Mouse (Mus musculus) right cerebral cortex, postnatal 10 days (tissue): ENCODE measurements at regions not wholly inside any gene's neighbourhood (a gene's known extent, or its start where the extent isn't known, plus 50 kb on each side); places are given as distances from the start of the nearest gene placed in this dataset.

Experiments
- DNase-seq, 2 experiments: peaks; one replicate each; pipeline ENCODE4 v3.0.0; 2021; ENCODE audit warnings: low spot score in 2 of 2

DNA sequence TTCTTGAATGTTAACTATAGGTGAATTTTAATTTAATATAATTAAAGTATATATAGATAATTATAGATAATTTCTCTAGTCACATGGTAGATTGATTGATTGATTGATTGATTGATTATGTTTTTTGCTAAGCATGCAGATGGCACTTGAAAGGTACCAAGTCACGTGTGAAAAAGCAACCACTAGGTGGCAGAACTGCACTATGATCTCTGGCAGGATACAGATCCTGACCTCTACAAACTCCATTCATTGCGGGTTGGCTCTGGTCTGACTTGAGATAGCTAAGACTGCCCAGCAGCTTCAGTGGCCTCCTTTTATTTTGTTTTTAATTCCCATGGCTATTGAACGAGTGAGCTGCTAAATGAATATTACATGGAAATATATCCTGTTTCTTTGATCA lies 229.7 kb upstream of the Grm3 start:
- no peak for DNase-seq

DNA sequence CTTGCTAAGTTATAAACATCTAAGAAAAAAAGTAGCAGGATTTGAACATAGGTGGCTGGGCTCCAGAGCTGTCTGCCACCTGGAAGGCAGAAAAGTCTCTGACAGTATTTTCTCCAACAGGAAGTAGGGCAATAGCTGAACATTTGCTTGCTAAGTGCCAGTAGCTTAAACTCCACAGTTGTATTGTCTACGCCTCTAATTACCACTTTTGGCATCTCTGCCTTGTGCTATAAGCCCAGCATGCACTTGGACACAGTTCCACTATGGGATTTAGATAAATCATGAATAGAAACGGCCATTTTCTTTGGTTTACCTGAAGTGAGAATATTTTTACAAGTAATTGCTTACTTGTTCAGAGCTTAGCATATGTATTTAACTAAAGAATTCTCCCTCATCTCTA lies 213.8 kb upstream of the Grm3 start:
- DNase-seq, result no peak

DNA sequence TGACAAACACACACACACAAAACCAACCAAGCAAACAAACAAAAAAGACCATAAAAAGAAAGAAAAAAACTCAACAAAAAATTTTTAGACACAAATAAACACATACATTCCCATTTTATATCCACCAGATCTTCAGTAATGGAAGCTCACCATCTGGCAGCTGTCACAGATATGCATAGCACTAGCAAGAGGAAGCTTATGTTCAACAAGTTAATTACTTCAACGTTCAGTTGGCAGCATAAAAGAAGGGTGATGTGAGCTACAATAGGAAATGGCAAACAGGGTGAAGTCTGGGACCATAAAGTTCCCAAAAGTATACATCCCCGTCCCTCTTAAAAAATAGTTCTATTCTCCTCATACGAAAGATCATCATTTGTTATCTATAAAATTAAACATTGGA lies 188.0 kb upstream of the Grm3 start:
- peak; percentile 19 to 41 for DNase-seq

DNA sequence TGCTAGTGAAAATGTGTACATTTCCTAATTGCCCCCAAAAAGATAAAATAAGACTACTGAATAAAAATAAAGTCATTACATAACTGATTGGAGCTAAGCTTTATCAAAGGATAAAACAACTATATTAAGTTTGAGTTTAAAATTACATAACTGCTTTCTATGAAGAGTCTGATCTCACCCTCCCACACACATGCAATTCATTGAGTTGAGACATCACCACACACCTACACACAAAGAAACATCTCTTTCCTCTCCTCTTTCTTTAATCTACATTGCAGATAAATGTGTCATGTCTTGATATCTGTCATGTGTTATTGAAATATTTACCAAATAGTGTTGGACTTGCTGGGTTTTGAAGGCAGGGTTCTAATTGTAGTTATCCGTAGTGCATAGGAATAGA lies 186.8 kb upstream of the Grm3 start:
- DNase-seq, result no peak

DNA sequence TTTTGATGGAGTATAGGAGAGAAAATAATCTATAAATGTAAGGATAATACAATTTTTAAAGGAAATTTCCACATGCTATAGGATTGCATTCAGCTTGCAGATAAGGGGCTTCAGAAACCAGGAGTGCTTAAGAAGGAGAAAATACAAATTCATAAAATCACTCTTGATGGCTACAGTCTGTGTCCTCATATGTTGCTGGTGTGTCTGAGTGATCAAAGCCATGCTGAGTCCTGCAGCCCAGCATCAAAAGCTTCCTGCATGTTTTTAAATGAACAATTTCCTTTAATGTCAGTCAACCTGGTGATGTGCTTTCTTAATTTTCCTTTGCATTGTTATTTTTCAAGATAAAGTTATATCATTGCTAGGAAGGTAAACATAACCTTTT lies 186.1 kb upstream of the Grm3 start:
- no peak for DNase-seq

DNA sequence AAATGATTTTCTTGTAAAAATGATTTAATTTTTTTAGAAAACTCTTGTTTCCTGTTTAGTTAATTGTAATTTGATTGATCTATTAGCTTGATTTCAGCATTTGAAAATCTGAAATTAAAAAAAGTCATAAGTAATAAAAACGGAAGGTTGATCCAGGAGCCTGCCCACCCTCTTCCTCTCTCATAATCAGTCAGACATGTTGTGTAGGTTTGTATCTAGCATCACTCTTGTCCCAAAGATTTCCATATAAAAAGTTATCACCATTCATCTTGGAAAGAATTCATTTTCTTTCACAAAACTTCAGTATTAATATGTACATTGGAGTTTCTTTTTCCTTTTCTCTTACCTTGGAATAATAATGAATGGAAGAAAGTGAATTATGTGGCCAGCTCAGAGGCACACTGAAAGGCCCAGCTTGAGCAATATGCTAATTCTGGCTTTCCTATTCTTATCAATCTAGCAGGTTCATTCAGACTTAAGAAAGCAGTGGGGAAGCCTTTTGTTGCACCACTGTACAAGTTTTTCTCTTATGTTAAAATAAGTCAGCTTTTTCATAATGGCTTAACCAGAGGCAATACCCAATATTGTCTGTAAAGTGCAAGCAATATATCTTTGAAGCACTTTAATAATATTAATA lies 185.6 kb upstream of the Grm3 start:
- no peak for DNase-seq

DNA sequence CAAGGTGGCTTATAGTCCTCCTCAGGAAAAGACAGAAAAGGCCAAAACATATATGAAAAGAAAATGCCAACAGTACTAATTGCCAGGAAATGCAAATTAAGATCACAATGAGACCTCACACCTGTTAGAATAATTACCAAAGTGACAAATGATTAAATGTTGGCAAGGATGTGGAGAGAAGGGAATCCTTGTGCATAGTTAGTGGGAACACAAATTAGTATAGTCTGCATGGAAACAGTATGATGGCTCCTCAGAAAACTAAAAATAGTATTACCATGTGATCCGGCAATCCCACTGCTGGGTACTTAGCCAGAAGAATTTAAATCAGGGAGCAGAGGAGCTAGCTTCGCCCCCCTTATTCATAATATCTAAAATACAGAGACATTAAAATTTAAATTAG lies 170.3 kb upstream of the Grm3 start:
- DNase-seq, result no peak

DNA sequence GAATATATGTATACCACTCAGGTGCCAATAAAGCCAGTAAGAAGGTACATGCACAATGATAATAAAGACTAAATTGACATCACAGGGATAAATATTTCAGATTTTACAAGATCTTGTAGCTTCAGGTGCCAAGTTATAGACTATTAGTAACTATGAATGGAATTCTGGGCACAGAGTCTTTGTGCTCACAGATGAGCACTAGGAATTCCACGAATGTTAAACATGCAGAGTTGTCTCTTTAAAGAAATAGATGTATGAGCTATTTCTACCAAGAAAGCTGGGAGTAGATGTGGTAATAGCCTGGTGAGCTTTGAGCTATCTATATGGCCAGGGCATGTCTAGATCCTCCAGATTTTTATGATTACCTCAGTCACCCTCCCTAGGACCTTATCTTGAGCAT lies 153.1 kb upstream of the Grm3 start:
- DNase-seq, result no peak

DNA sequence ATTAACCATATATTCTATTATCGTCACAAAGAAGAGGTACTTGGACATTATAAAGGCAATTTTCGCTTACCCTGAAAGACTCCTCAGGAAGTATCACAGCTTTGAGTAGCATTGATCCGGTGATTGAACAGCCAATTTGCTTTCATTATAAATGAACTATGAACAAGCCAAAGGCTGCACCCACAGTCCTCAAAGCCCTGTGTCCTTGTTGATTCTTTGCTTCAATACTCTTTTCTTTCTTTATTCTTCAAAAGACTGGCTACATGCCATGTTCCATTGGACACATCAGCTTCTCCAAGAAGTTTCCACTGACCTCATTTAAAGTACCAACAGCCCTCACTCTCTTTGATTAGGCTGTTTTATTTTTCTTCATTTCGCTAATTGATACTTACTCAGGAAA lies 144.1 kb upstream of the Grm3 start:
- DNase-seq, result peak in 1 of 2 experiments; percentile 20

DNA sequence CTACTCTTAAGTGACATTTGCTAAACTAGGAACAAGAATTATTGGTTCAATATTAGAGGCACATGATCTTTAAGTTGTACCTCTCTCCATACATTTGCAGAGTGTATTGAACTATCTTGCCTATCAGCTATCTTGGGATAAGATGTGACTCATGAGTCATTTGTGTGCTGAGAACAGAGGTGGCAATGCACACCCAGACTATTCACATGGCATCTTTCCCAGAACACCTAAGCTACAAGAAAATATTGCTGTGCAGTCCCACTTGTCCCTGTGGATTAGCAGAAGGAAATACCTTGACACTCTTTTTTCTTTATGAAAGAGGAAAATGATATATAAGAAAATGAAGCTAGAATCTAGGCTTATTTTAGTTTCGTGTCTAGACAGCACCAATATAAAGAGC lies 104.8 kb upstream of the Grm3 start:
- DNase-seq, result no peak

DNA sequence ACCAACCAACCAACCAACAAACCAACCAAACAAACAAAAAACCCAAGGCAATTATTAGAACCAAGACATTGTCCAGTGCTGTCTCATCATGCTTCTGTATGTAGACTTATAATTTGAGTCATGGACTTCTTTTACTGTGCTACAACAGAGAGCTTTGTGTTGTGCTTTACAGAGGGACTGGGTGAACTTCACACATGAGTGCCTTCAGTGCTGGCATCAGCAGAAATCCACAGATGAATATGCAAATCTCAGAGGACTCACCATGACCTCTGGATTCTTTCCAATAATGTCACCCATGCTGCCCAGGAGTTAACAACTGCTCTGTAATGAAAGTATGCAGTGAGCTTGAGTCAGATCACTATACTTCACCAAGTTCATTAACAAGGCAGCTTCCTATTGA lies 76.7 kb upstream of the Grm3 start:
- no peak for DNase-seq

DNA sequence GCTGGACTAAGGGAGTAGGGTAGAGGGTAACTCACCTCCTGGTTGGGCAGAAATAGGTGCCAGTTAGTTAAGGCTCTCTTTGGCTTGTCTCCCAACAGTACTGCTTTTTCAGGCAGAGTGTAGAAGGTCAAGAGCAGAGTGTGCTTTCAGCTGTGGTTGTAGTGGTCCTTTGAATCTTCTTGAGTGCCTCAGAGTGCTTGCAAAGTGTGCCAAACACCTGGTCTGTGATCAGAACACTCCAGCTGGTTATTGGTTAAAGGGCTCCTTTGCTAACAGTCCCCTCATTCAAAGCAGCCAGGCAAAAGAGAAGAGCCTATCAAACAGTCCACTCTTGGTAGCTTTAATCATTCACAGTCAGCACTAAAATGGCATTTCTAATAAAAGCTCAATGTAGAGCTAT lies 56.1 kb upstream of the Grm3 start:
- DNase-seq, result no peak
